Mouse (Mus musculus): Measurements from ENCODE around the gene Vpreb3. TPM values are rescaled to one million over a fixed set of nuclear protein-coding genes. Genes with fewer than 3 reads are reported as not detected.

The Vpreb3 gene
- total RNA-seq (2021): not detected
- long read RNA-seq, experiment 1: 0 reads
- long read RNA-seq, experiment 2: 0 reads

GRCm38 (mm10) chr10:75942736-75943477 lies at the start of gene Vpreb3:
Gene Vpreb3 (plus strand): TSS chr10:75943057.
- DNase-seq (ENCODE audit: low spot score in 2 of 2): no peak

GRCm38 (mm10) chr10:75893089-75893750 lies 49.6 kb upstream of the Vpreb3 start, which contains the start of gene Derl3:
Gene Derl3 (plus strand): TSS chr10:75893413.
- peak; percentile 82 to 83 for DNase-seq (ENCODE audit: low spot score in 2 of 2)

- DNase-seq (ENCODE audit: low spot score in 2 of 2): no peak
These were observed 48.3 kb upstream of the Vpreb3 start for GRCm38 (mm10) chr10:75894601-75895000.

- DNase-seq (ENCODE audit: low spot score in 2 of 2): no peak
These were observed 47.1 kb upstream of the Vpreb3 start for GRCm38 (mm10) chr10:75895730-75896129.

GRCm38 (mm10) chr10:75896208-75896607 lies 46.6 kb upstream of the Vpreb3 start:
- DNase-seq (ENCODE audit: low spot score in 2 of 2): no peak

- DNase-seq (ENCODE audit: low spot score in 2 of 2): peak; percentile 70 to 83
These were observed 45.5 kb upstream of the Vpreb3 start for GRCm38 (mm10) chr10:75897373-75897772.

DNA sequence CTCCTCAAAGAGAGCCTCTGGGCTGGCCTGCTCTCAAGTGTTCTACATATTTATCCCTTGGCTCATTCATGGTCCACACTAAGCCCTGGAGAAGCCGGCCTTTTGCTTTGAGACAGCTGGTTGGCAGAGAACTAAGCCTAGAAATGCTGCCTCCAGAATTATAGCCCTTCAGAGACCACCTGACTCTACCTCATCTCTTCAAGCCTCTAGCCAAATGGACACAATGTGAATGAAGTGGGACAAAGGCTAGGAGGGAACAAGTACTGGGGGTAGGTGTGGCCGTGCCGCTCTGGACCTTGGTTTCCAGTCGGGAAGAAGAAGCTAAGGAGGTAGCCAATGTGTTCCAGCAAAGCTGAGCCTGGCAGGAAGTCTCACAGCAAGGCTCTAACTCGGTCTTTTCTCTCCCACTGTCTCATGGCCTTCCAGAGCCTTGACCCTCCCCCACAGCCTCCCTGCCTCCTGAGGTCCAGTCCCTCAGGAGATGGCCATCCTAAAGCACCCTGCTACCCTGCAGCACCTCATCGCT lies 44.8 kb upstream of the Vpreb3 start:
- DNase-seq (ENCODE audit: low spot score in 2 of 2): no peak

- DNase-seq (ENCODE audit: low spot score in 2 of 2): peak; percentile 33 to 43
These were observed 44.0 kb upstream of the Vpreb3 start for GRCm38 (mm10) chr10:75898846-75899245.

- no peak for DNase-seq (ENCODE audit: low spot score in 2 of 2)
These were observed 38.5 kb upstream of the Vpreb3 start for GRCm38 (mm10) chr10:75904391-75904790.

DNA sequence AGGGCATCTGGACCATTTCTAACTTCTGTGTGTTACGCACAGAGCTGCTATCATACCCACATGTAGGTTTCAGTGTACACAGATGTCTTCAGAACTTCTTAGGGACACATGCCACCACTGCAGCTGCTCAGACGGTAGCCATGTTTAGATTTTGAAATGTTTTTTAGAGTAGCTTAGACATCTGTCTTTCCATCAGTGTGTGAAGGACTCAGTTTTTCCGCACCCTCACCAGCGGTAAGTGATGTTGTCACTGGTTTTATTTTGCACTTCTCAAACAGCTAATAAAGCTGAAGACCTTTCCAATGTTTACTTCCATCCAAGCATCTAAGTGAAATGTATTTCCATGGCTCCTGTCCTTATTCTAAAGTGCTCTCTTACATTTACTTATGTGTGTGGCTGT lies 36.0 kb upstream of the Vpreb3 start:
- DNase-seq (ENCODE audit: low spot score in 2 of 2): no peak

- no peak for DNase-seq (ENCODE audit: low spot score in 2 of 2)
These were observed 32.2 kb upstream of the Vpreb3 start for GRCm38 (mm10) chr10:75910698-75911097.

DNA sequence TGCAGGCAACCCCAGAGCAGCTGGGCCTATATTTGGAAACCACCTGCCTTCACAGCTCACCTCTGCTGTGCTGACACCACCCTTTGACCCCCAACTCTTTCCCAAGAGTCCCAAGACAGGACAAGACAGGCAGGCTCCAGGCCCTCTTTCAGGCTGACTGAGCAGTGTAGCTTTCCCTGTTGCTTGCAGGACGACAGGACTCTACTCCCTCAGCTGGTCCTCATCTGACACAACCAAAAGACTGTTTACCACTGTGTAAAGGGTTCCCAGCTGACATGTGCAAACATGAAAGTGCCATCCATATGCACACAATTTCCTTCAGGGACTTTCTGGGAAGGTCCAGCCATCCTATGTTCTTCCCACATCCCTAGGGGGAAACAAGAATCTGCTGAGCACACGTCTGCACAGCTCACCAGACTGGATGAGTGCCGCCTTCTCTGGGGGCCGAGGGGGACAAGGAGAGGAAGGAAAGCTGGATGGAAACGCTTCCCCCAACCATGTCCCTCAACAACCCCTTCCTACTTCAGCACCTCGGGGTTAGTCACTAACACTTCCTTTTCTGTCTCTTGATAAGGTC lies 29.8 kb upstream of the Vpreb3 start:
- DNase-seq (ENCODE audit: low spot score in 2 of 2): no peak

- no peak for DNase-seq (ENCODE audit: low spot score in 2 of 2)
These were observed 27.3 kb upstream of the Vpreb3 start for GRCm38 (mm10) chr10:75915557-75915956.

DNA sequence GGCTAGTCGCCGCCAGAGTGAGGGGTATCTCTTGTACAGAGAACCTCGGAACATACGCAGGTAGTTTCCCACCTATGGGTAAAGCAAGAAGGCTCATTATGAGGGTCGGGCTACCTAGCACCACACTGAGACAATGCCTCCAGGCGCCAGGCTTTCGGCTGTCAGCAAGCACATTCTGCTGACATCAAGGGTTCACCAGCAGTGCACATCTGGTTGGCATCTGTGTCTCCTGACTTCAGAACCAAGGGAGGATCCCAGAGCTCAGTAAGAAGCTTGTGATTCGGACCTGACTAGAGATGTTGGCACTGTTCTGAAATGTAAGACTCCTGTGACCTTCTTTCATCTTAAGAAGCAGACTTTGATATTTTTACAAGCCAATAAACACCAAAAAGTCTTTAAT lies 26.0 kb upstream of the Vpreb3 start:
- no peak for DNase-seq (ENCODE audit: low spot score in 2 of 2)

DNA sequence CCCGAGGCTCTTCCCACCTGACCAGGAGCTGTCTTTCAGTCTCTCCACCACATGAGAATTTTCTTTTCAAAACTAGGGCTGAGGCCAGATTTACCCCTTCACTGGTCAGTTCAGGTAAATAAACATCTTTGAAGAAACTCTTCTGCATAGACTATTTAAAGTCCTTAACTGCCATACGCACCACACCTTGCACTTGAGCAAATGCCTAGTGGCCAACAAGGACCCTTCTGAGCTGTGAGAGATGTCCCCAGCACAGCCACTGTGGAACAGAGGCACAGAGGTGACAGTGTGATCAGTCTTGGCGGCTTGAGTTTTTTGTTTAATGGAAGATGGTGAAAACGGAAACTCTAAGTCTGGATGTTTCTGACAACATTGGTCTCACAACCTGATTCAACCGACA lies 23.8 kb upstream of the Vpreb3 start:
- no peak for DNase-seq (ENCODE audit: low spot score in 2 of 2)

GRCm38 (mm10) chr10:75921026-75921725 lies 21.7 kb upstream of the Vpreb3 start, which contains the start of gene Smarcb1:
Gene Smarcb1 (minus strand): TSS chr10:75921617.
- peak; percentile 92 to 94 for DNase-seq (ENCODE audit: low spot score in 2 of 2)

GRCm38 (mm10) chr10:75921726-75922560 lies 20.9 kb upstream of the Vpreb3 start:
- DNase-seq (ENCODE audit: low spot score in 2 of 2): peak in 1 of 2 experiments; percentile 24

DNA sequence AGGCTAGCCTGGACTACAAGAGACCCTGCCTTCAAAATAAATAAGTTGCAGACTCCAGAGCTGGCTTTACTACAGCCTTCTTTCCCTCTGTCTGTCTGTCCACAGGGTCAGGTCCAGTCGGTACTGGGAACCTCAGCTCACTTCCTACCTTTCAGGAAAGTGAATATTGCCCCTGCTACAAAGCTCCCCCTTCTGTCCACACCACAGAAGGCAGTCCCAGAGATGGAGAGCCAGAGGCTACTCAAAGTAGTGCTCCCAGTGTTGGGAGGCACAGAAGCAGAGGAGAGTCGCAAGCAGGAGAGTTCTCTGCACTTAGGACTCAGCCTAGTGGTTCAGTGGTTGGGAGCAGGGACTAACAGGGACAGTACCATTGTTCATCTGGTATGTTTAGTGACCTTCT lies 18.5 kb upstream of the Vpreb3 start:
- DNase-seq (ENCODE audit: low spot score in 2 of 2): no peak

DNA sequence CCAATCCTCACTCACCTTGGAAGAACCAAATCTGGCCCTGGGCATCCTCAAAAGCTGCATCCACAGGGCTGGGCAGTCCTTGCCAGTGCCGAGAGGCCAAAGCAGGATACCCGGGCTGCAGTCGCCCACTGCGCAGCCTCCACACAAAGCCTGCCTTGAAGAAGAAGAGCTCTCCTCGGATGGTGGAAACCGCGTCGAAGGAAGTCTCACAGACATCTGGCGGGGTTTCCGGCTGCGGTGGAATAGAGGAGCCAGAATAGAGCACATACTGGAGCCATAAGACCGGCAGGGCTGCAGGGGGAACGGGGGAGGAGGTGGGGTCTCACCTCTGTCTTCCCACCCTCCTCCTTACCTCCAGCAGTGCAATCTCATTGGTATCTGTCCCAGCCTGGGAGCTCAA lies 16.5 kb upstream of the Vpreb3 start:
- DNase-seq (ENCODE audit: low spot score in 2 of 2): no peak

DNA sequence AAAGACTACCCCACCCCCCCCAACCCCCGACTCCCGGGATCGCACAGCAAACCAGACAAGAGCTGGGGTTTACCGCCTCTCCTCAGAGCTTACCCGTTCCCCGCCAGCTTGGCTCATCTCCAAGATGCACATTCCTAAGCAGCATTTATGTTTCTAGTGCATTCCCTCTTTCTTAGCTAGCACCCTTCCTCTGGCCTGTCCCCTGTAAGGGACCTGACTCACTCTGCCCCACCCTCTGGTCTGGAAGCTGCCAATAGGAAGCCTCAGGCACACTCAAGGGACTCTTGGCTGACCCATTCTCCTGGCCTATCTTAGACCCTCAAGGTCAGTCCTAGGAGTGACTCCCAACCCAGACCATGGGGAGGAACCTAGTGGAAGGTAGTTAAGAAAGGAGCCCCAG lies 12.6 kb upstream of the Vpreb3 start:
- DNase-seq (ENCODE audit: low spot score in 2 of 2): no peak
